Mouse (Mus musculus) MEL (cell line): ENCODE results near the gene Dclre1b. TPM values are rescaled to one million over a fixed set of nuclear protein-coding genes. Genes with fewer than 3 reads are reported as not detected.

Experiments
- DNase-seq: peaks from one replicate; pipeline ENCODE4 v3.0.0; 2011; ENCODE audit warnings: low read depth, low spot score
- H3K27ac ChIP-seq: 2 replicates; pipeline ENCODE4 v1.5.1; 2012; ENCODE audit warnings: low read depth, mild to moderate bottlenecking, control low read depth, low read length, moderate library complexity; ENCODE audit not compliant: control insufficient read depth
- H3K27me3 ChIP-seq, 2 experiments: fragments of 150-350 bp in 1 of 2; sonication (generic) in 1 of 2; 2 replicates each; pipeline ENCODE4 v1.6.1; 2012; ENCODE audit warnings: low read length in 2 of 2, mild to moderate bottlenecking in 2 of 2, improper control_type of control experiment in 1 of 2, moderate library complexity in 1 of 2; ENCODE audit not compliant: insufficient read depth in 2 of 2, control insufficient read depth in 1 of 2
- H3K36me3 ChIP-seq, 2 experiments: 2 replicates each; pipeline ENCODE4 v1.6.1; 2012 to 2014; ENCODE audit warnings: low read length in 2 of 2, improper control_type of control experiment in 1 of 2, inconsistent platforms in 1 of 2, mild to moderate bottlenecking in 1 of 2; ENCODE audit not compliant: insufficient read depth in 2 of 2, control insufficient read depth in 1 of 2
- H3K4me1 ChIP-seq, 2 experiments: fragments of 150-350 bp in 1 of 2; sonication (generic) in 1 of 2; 2 replicates each; pipeline ENCODE4 v1.6.1; 2012; ENCODE audit warnings: low read length in 2 of 2, improper control_type of control experiment in 1 of 2, mild to moderate bottlenecking in 1 of 2; ENCODE audit not compliant: insufficient read depth in 2 of 2, control insufficient read depth in 1 of 2
- H3K4me3 ChIP-seq, 2 experiments: fragments of 150-350 bp in 1 of 2; sonication (generic) in 1 of 2; 2 replicates each; pipeline ENCODE4 v1.5.1; 2012; ENCODE audit warnings: low read depth in 2 of 2, low read length in 2 of 2, mild to moderate bottlenecking in 2 of 2, moderate library complexity in 2 of 2, control low read depth in 1 of 2, improper control_type of control experiment in 1 of 2; ENCODE audit not compliant: control insufficient read depth in 1 of 2, insufficient read depth in 1 of 2
- H3K79me2 ChIP-seq: 2 replicates; pipeline ENCODE4 v1.6.1; 2012; ENCODE audit warnings: mild to moderate bottlenecking, low read length, moderate library complexity; ENCODE audit not compliant: control insufficient read depth, poor library complexity, insufficient read depth
- H3K9ac ChIP-seq: 2 replicates; pipeline ENCODE4 v1.6.1; 2012; ENCODE audit warnings: low read depth, mild to moderate bottlenecking, control low read depth, low read length, moderate library complexity; ENCODE audit not compliant: control insufficient read depth, poor library complexity, severe bottlenecking
- H3K9me3 ChIP-seq: fragments of 150-350 bp; sonication (generic); replicated peaks from 2 replicates; pipeline ENCODE4 v1.6.1; 2012; ENCODE audit warnings: mild to moderate bottlenecking, low read length, improper control_type of control experiment, moderate library complexity; ENCODE audit not compliant: insufficient read depth
- CHD2 ChIP-seq: IDR thresholded peaks from 2 replicates; pipeline ENCODE4 v1.6.1; 2011; ENCODE audit warnings: low read length, improper control_type of control experiment
- ELF1 ChIP-seq: IDR thresholded peaks from 2 replicates; pipeline ENCODE4 v1.6.1; 2014; ENCODE audit warnings: low read depth, mild to moderate bottlenecking, inconsistent platforms, low read length, improper control_type of control experiment, moderate library complexity
- ETS1 ChIP-seq: IDR thresholded peaks from 2 replicates; pipeline ENCODE4 v1.6.1; 2012; ENCODE audit warnings: low read depth, mild to moderate bottlenecking, inconsistent platforms, low read length, improper control_type of control experiment, moderate library complexity
- GABPA ChIP-seq: IDR thresholded peaks from 2 replicates; pipeline ENCODE4 v1.6.1; 2012; ENCODE audit warnings: low read depth, mild to moderate bottlenecking, inconsistent platforms, low read length, improper control_type of control experiment, moderate library complexity
- GATA1 ChIP-seq: IDR thresholded peaks from 2 replicates; pipeline ENCODE4 v1.6.1; 2011; ENCODE audit warnings: low read depth, low read length, improper control_type of control experiment
- HCFC1 ChIP-seq: IDR thresholded peaks from 2 replicates; pipeline ENCODE4 v1.6.1; 2012; ENCODE audit warnings: low read depth, mild to moderate bottlenecking, inconsistent platforms, low read length, improper control_type of control experiment, moderate library complexity
- KAT2A ChIP-seq: conservative IDR thresholded peaks from 2 replicates; pipeline ENCODE4 v1.6.1; 2012; ENCODE audit warnings: low read depth, low read length, improper control_type of control experiment, inconsistent platforms
- MAX ChIP-seq: IDR thresholded peaks from 2 replicates; pipeline ENCODE4 v1.6.1; 2011; ENCODE audit warnings: low read length, improper control_type of control experiment
- MXI1 ChIP-seq: IDR thresholded peaks from 2 replicates; pipeline ENCODE4 v1.6.1; 2011; ENCODE audit warnings: mild to moderate bottlenecking, low read depth, low read length, improper control_type of control experiment
- NRF1 ChIP-seq: IDR thresholded peaks from 2 replicates; pipeline ENCODE4 v1.6.1; 2014; ENCODE audit warnings: low read depth, mild to moderate bottlenecking, inconsistent platforms, low read length, improper control_type of control experiment, moderate library complexity; ENCODE audit not compliant: poor library complexity, insufficient read depth, severe bottlenecking
- SIN3A ChIP-seq: IDR thresholded peaks from 2 replicates; pipeline ENCODE4 v1.6.1; 2012; ENCODE audit warnings: low read length, improper control_type of control experiment, inconsistent platforms
- TAL1 ChIP-seq: IDR thresholded peaks from 2 replicates; pipeline ENCODE4 v1.6.1; 2012; ENCODE audit warnings: mild to moderate bottlenecking, inconsistent platforms, low read length, moderate library complexity, mixed read lengths
- UBTF ChIP-seq: IDR thresholded peaks from 2 replicates; pipeline ENCODE4 v1.6.1; 2012; ENCODE audit warnings: low read depth, mild to moderate bottlenecking, inconsistent platforms, low read length, improper control_type of control experiment, moderate library complexity, borderline replicate concordance; ENCODE audit not compliant: insufficient read depth
- polyA plus RNA-seq, 2 experiments: library from polyadenylated mRNA; stranded (reverse) in 1 of 2; unstranded in 1 of 2; fragments of >175 nt in 1 of 2; fragments of >200 nt in 1 of 2; gene quantifications; 2 replicates each; pipeline versions ENCODE4 v1.2.1 to v1.2.4; 2012; ENCODE audit warnings: low replicate concordance in 2 of 2, low read depth in 1 of 2; ENCODE audit not compliant: insufficient read length in 2 of 2, insufficient read depth in 1 of 2, missing spikeins in 1 of 2
- total RNA-seq: library from RNA; depleted of rRNA; stranded (reverse); fragments of 300-350 nt; gene quantifications from 2 replicates; pipeline ENCODE4 v1.2.3, GENCODE M21; 2012

Gene Dclre1b
- total and polyA plus RNA-seq, 3 experiments: 11.2 to 25.3 TPM; not detected in 1

- peak overlapping the region; percentile 75 to 91 for H3K4me3 ChIP-seq
- peaks cover 45% of the 10 kb centered on the region for H3K79me2 ChIP-seq
- peak overlapping the region; percentile 67 for H3K27ac ChIP-seq
- H3K27me3 ChIP-seq: no peaks in the 10 kb centered on the region
- H3K9me3 ChIP-seq: no peaks in the 10 kb centered on the region
- peaks cover 13 to 18% of the 10 kb centered on the region in 2 experiments for H3K4me1 ChIP-seq
- peak; percentile 28; the same call in 1 of the 2 replicates for TF ChIP-seq SIN3A
- TF ChIP-seq HCFC1: no peak
- peak overlapping the region; percentile 92 for H3K9ac ChIP-seq
- H3K36me3 ChIP-seq: peaks cover 0 to 35% of the 10 kb centered on the region in 2 experiments; a peak in 2 of 4 replicates
- DNase-seq: peak; percentile 68
Observed at GRCm38 (mm10) chr3:103790346-103791145, 18.7 kb downstream of the Dclre1b start.

DNA sequence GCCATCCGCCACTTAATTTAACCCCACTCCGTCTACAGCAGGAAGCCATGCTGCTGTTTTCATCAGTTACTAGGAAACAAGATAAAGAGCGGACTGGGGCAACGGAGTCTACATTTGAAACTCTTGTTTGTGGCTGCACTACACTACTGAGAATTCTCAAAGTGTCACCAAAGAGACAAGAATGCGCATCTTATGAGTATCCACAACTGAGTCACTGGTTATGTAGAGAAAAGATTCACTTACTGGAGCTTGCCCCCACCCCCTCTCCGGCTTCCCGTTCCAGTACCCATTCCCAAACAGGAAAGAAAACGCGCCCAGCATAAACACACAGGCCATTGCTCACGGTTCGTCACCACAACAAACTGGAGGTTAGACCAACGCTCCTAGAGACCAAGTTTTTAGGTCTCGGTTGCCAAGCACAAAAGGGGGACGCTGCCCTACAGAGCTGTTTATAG, 19.3 kb downstream of the Dclre1b start:
- Histone ChIP-seq H3K9me3 (no peaks in the 10 kb centered on the region), H3K79me2 (peaks cover 48% of the 10 kb centered on the region), H3K27ac (peak overlapping the region; percentile 67), H3K27me3 (no peaks in the 10 kb centered on the region), H3K36me3 (peaks cover 0 to 35% of the 10 kb centered on the region in 2 experiments; a peak in 2 of 4 replicates), H3K4me1 (peaks cover 13 to 18% of the 10 kb centered on the region in 2 experiments), H3K9ac (peak overlapping the region; percentile 92), H3K4me3 (peak overlapping the region; percentile 75 to 91)
- peak; percentile 76 for DNase-seq
- TF ChIP-seq CHD2 (no peak), MAX (peak; percentile 47; the same call in 1 of the 2 replicates), ETS1 (0 out of 2 replicates have a peak, but pooled peaks have one; percentile 8), ELF1 (peak; percentile 39; the same call in 1 of the 2 replicates), KAT2A (no peak), NRF1 (no peak), GABPA (0 out of 2 replicates have a peak, but pooled peaks have one; percentile 27), GATA1 (peak; percentile 65), TAL1 (no peak), MXI1 (peak; percentile 82), SIN3A (peak; percentile 88), UBTF (0 out of 2 replicates have a peak, but pooled peaks have one; percentile 13)
